Mouse (Mus musculus) lung, adult 2 months (tissue): ENCODE measurements around the gene Fam81b.

Source experiments
- CTCF ChIP-seq: fragments of 200-500 bp; IDR thresholded peaks from 2 replicates; pipeline ENCODE4 v1.5.1; 2011; ENCODE audit warnings: mild to moderate bottlenecking, low read length, control low read depth; ENCODE audit not compliant: insufficient read depth
- POLR2A ChIP-seq: fragments of 200-500 bp; IDR thresholded peaks from 2 replicates; pipeline ENCODE4 v1.6.1; 2011; ENCODE audit warnings: low read depth, mild to moderate bottlenecking, control low read depth, low read length, borderline replicate concordance; ENCODE audit errors: extremely low read depth

- TF ChIP-seq POLR2A = no peak
- TF ChIP-seq CTCF = no peak
These were observed 54.8 kb downstream of the Fam81b start for GRCm38 (mm10) chr13:76250092-76250491.
